Mouse (Mus musculus) adrenal gland, postnatal 36 days (tissue): ENCODE results near the gene Rusc1. TPM values are rescaled to one million over a fixed set of nuclear protein-coding genes. Genes with fewer than 3 reads are reported as not detected.

ENCODE experiments used
- DNase-seq, 2 experiments: peaks; one replicate each; pipeline ENCODE4 v3.0.0; 2021; ENCODE audit warnings: mixed read lengths in 1 of 2
- long read RNA-seq, 2 experiments: library from polyadenylated mRNA; stranded (forward); transcript quantifications; one replicate each; pipeline ENCODE4 v2.0.0; 2021; ENCODE audit warnings: borderline sequencing depth in 2 of 2
- total RNA-seq, 2 experiments: library from RNA; stranded (reverse); gene quantifications; 2 replicates each; pipeline ENCODE4 v1.2.3; 2021

Rusc1 gene
- total RNA-seq: 10 to 100 TPM; 26.9 to 30.8 TPM
- long read RNA-seq, experiment 1, partial matches to known transcripts: 25 of 37 reads
- long read RNA-seq, experiment 1, other reads (novel, unspliced or antisense): 10 of 37 reads
- long read RNA-seq, experiment 2, partial matches to known transcripts: 4 of 9 reads
- long read RNA-seq, experiment 2, other reads (novel, unspliced or antisense): 3 of 9 reads

DNA sequence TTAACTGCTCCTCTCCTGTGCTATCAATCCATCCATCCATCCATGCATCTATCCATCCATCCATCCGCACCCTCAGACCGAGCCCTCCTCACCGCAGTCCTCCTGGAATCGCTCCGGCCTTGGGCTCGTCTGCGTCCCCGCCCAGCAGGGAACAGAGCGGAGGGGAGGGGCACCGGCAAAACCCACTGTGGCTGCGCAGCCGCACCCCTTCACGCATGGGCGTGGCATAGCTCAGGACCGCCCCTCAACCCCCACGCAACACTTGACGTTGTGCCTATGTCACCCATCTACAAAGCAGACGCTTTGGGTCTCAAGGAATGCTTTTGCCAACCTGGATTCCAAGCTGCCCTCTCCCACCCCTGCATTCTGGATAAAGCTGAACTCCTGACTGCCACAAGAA is at the start of gene Rusc1:
Gene Rusc1, minus strand, starts transcription at position 137 of the 400 bp plus-strand sequence.
- DNase-seq: peak; percentile 93 to 94

DNA sequence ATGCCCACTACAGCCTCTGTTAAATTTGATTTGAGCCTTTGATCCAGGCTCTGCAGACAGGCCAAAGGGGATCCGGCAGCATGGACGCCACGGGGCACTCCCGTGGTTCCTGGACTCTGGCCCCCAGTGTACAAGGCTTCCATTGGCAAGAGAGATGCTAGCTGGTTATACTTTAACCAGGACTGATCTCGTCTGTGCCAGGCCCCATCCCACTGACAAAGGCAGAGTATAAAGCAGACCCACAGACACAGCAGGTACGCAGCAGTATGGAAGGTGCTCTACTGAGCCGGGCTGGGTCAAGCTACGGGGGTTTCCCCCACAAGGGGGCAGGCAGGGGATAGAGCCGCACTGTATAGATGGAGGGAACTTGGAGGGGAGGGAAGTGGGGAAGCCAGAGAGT is 43.3 kb upstream of the Rusc1 start:
- DNase-seq: no peak

DNA sequence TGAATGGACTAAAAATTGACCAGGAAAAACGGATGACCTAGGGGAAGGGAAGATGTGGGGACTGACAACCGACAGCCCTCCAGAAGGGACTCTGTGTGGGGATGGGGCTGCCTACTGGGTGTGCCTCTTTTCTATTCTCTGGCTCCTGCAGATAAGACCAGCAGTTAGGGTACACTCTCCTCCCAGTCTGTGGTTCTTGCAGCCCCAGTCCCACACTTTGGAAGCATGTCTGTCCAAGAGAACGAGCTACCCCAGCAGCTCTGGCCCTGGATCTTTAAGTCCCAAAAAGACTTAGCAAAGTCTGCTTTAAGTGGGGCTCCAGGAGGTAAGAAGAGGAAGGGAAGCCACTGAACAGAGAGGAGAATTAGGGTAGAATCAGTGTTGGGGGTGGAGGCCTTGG is 42.8 kb upstream of the Rusc1 start, which contains the start of gene Pklr:
Gene Pklr, plus strand, starts transcription at position 185 of the 400 bp plus-strand sequence.
- no peak for DNase-seq

DNA sequence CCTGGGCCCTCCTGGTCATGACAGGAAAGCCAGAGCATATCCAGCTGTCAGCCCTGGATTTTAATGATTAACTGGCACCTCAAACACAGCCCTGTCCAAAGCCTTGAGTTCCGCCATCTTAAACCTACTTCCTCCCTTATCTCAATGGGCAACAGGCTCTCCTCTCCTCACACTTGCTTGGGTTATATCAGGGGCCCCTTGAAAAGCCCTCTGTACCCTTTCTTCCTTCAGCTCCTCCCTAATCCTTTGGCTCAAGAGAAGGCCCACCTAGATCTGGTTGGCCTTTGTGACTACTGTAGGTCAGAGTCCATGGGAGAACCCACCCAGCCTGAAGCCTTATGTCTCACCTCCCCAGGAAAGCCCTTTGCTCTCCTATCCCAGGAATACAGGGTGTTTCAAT is 40.6 kb upstream of the Rusc1 start:
- no peak for DNase-seq

DNA sequence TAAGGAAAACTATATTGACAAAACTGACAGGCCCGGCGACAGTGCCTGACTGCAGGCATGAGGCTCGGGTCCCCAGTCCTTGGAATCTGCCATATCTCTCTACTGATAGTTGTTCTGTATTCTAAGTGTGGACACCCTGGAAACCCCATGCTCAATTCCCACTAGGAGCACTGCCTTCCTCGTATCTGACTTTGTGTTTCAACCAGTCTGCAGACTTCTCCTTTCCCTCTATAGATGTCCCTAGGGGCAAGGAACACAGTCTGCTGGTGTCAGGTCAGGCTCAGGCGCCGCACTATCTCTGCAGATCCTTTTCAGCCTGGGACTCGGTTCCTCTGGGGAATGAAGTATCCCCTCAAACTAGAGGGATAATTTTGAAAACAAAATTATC is 39.9 kb upstream of the Rusc1 start:
- no peak for DNase-seq

DNA sequence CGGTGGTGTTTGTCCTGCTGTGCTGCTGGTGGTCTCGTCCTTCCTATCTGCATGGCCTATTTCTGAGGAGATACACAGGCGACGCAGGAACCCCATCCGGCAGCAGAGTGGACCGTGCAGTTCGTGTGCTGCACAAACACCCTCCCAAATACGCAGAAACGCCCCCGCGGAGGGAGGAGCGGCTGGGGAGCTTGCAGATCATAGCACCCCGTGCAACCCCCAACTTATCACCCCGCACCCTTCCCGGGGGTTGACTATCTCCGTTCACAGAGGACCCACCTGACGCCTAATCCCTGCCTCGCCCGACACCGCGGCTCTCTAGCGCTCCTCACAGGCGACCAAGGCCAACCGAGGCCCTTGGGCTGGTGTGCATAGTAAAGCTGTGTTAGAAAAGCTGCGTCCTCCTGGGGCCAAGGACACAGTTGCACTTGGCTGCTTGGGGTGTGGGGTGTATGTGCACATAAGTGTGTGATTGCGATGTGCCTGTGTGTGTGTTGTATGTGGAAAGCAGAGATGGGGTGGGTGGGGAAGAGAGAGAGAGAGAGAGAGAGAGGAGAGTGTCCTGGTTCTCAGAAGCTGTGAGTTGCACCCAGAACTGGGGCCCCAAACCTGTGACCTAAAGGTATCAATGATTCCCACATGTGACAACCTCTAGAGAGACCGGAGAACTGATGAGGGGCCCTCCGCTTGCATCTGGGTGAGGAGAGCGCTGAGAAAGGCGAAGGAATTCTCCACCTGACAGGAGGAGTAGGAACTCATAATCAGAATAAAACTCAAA is 39.4 kb upstream of the Rusc1 start:
- peak; percentile 70 to 75 for DNase-seq

DNA sequence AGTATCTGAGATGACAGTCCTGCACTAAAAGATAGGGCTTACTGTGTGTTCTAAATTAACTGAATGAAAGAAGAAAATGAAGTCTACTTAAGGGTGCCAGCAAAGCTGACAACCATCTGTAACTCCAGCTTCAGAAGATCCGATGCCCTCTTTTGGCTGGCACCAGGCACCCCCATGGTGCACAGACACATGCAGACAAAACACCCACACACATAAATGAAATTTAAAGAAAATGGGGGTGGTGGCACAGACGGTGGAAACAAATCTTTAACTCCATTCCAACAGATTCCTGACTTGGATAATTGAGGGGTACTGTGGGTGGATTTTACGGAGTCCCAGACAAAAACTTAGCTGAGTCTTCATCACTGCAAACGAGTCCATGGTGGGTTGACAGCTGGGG is 38.7 kb upstream of the Rusc1 start:
- no peak for DNase-seq

DNA sequence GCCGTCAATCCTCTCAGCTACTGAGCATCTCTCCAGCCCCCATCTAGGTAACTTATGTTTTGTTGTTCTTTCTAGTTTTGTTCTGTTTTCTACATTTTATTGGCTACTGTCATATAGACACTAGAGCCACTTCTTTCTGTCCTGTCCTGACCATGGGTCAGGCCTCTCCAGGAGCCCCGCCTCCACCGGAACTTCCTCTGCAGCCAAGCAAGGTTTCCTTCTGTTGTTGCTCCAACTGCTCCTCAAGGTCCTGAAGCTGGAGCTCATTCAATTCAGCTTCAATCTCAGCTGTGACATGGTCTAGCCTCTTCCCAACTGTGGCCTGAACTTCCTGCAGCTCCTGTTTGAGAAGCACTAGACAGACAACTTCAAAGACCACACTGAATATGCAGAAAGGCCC is 36.8 kb upstream of the Rusc1 start:
- peak; percentile 44 to 50 for DNase-seq

DNA sequence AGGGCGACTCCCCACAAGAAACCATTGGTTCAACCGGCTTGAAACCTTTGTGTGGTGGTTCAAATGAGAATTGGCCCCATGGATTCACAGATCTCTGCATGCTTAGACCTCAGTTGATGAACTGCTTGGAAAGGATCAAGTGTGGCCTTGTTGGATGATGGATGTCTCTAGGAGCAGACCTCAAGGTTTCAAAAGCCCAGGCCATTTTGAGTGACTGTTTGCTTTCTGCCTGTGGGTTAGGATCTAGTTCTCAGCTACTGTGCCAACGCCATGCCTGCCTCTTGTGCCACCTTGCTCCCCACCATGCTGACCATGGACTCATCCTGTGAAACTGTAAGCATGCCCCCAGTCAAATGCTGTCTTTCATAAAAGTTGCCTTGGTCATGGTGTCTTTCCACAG is 32.9 kb upstream of the Rusc1 start:
- DNase-seq: peak; percentile 15 to 25

DNA sequence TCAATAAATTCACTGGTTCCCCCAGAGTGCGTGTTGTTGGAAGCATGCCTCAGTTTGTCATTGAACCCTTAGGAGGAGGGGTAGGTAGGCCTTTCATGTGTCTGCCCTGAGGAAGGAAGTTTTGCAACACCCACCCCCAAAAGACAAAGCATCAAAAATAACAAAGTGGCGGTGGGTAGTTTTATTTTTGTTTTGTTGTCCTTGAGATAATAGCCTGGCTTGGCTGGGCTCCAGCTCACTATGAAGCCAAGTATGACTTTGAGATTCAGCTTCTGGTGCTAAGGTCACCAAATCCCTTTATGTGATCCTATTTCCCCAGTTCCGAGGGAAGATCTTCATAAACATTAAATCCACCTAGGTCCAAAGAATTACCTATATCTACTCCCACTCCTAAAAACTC is 31.1 kb upstream of the Rusc1 start:
- DNase-seq: peak; percentile 73 to 80

DNA sequence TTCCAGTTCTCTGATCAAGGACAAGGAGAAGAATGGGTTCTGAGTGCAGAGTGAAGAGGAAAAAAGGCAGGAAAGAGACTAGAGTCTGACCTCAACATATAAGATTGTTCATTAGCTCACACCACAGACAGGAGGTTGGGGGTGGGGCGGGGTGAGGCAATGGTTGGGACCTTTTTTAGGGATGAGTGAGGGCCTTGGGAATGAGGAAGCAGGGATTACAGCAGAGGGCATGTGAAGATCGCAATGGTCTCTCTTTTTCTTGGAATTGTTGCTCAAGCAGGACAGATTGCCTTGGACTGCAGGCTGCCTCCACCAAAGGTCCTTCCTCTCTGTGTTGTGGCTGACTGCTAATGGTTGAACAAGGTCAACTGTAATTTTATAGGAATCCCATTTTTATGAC is 30.2 kb upstream of the Rusc1 start:
- peak; percentile 71 to 78 for DNase-seq

DNA sequence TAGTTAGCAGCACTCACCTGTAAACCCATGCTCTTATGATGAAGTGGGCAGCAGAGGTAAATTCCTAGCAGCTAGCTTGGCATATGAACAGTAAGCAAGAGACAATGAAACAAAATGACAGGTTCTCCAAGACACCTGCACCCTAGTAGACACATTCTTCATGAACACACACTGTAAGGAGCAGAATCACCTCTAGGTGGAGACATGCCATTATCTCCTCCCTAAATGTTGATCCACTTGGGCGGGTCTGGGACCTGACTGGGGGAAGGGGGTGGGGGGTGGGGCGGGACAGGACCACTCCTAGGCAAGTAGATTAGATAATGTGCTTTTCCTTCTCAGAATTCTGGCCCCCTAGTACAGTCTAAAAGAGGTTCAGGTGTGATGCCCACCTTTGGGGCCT is 22.4 kb upstream of the Rusc1 start:
- peak in 1 of 2 experiments; percentile 49 for DNase-seq

DNA sequence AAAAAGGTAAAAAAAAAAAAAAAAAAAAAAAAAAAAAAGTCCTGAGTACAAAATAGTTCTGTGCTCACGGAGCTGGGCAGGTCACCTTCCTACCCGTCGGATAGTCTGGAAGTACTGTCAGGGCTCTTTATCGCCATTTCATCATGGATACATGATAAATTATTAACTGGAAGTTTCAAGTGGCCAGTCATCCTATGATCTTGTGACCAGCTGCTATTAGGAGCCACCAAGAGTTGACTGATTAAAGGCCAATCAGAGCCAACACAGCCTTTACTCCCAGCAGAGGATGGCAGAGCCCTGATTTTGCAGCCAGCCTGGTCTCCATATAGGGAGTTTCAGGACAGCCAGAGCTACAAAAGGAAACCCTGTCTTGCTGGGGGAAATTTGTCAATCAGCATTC is 19.9 kb upstream of the Rusc1 start:
- no peak for DNase-seq

DNA sequence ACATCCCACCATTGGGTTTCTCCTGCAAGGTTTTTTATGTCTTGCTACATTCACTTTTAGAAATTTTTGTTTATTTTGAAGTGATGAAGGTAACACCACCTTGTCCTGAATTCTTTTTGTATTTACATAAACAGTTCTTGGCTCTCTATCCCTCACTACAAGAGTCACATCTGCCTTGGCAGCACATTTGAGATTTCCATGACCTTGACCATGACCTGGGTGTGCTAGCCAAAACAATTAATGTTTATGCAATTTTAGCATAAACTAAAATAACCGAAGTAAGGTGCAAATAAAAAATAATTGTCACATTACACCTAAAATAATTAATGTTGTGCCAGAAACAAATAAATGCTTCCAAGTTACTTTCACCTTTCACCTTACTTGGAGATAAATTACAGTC is 15.0 kb upstream of the Rusc1 start:
- peak; percentile 40 to 42 for DNase-seq

DNA sequence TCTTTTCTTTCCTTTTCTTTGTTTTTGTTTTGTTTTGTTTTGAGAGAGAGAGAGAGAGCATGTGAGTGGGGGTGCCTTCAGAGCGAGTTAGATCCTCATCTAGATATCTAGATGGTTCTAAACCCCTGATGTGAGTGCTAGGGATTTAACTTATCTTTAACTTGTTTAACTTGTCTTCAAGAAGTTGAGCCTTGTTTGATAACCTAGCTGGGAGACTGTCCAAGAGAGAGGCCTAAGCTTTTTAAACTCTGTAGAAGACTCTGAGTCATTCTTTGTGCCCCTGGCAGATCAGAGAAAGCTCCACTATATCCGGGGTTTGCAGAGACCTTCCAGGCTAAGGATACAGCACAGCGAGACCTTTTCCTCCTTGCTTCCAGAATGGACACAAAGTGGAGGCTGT is 14.4 kb upstream of the Rusc1 start:
- no peak for DNase-seq

DNA sequence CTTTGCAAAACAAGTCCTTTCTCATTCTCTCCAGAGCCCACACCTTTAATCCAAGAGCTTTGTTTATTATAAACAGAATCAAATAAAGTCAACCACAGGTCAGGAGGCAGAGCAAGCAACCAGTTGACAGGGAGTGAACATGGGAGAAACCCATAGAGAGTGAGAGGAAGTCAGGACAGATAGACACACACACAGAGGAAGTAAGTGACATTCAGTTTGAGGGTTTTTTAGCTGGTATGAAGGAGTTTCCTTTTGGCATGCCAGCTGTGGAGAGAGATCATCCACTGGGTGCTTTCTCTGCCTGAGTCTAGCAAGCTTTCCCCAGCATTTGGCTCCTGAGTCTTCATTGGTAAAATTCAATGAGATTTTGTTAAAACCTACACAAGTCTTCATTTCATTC is 13.8 kb upstream of the Rusc1 start:
- no peak for DNase-seq

DNA sequence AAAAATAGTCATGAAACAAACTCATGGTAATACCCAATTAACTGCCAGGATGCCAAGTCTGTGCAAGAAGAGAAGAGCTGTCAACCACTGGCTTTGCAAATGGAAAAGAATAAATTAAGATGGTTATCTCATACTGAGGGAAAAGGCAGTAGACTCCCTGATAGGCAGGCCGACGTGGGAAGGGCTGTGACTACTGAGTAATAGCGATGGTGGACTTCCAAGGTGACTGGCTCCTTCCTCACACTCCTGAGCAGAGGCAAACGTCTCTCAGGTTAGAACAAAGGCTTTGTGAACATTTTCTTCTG is 10.1 kb upstream of the Rusc1 start:
- DNase-seq: no peak

DNA sequence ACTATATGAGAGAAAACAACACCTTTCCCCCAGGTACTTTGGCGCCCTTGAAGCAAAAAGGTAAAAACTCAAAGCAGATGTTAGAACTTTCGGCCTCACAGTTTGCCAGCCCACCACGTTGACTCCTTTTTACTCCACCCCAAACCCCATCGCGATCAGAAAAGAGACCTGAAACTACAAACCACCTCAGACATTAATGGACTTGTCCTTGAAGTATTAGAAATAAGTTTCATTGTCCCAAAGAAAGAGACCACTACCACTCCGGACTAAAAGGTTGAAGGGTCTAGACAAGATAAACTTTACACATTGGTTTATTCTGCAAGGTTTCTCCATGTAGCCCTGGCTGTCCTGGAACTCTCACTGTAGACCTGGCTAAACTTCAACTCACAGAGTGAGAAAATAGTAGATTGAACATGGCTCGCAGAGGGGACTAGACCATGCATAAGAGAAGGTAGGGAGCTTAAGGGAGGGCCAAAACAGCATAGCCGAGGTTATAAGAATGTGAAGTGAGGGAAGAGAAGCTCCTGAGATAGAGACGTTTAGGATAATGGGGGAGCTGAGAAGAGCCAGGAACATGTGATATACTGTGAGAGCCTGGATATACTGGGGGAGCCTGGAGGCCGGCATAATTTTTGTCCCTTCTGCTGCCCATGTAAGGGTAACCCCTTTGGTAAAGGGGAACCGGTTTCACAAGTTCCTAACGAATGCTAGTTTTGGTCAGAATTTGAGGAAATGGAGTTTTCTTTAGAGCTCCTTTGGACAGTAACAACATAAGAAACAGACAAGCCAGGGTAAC is 9.6 kb upstream of the Rusc1 start:
- DNase-seq: no peak

DNA sequence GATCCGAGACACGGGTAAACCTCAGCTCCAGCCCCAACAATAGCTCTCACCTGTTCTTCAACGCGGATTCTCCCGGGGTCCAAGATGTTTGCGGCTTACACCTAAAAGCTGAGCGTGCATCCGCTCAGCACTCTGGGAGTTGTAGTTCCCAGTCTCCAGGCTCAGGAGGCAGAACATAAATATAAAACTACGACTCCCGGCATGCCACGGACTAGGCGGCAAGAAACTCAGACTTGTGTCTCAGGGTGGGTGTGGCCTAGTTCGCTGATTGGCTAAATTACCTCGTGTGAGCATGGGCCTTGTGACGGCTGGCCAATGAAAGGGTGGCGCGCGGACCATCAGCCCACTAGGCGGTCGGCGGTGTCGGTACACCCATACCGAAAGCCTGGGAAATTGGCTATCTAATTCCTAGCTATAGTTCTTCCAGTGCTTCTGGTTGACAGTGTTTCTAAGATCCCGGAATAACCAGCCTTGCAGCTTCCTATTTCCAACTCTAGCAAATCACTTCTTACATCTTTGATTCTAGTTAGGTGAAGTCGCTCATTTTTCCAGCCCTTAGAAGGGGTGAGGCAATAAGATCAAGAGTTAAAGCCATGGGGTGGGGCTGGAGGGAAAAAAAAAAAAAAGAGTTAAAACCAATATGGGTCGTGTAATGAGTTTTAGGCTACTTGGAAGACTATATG is 8.8 kb upstream of the Rusc1 start, which contains the start of gene Fdps:
Gene Fdps, minus strand, starts transcription at position 148 of the 683 bp plus-strand sequence.
- DNase-seq: peak; percentile 96

DNA sequence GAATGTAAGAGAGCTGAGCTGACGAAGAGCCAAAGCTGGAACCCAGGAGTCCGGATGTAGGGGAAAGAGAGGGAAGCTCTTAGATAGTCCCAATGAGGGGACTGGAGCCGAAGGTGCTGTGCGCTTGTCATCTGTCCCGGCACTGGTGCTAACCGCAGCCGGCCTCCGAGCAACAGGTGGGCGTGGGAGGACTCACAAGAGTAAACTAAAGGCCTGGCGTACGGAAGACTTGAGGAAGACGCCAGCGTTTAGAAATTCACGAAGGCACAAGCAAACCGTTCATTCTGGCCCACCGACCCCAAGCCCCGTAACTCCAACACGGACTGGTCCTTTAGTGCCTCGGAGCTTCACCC is 8.3 kb upstream of the Rusc1 start:
- no peak for DNase-seq

DNA sequence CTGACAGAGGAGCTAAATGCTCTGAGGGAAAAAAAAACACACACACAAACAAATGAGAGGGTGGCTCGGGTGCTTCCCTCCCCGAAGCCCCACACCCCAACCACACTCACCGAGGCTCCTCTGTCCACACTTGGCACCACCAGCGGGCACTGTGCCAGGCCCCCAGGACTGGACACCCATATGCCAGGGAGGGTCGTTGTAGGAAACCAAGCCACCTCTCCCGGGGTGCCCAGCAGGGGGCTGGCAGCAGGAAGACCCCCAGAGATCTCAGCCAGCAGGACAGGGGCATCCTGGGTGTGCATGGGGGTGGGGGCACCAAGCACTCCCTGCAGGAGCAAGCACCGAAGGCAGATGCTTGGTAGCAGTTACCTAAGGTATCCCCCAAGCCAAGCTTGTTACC is 7.7 kb upstream of the Rusc1 start, which contains the start of gene Gm43738:
Gene Gm43738, minus strand, starts transcription at position 289 of the 400 bp plus-strand sequence.
- DNase-seq: no peak

DNA sequence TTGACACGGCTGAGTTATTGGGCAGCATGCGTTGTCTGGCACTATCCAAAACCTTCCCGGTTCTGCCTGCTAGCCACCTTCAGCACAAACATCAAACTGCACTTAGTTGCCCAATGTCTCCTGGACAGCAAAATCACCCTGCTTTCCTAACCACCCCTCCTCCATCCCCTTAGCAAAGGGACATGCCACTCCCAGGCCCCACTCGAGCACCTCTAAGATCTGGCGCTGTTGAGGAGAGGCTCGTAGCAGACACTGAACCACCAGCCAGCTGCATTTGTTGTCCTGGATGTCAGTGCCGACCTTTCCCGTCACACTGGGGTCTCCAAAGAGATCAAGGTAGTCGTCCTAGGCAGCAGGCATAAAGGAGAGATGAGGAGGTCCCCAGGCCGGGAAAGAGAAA is 910 bp upstream of the Rusc1 start:
- no peak for DNase-seq
